Mouse (Mus musculus) MEL (cell line): ENCODE data around the gene Hsdl1. TPM values are rescaled to one million over a fixed set of nuclear protein-coding genes. Genes with fewer than 3 reads are reported as not detected.

Experiments
- DNase-seq: peaks from one replicate; pipeline ENCODE4 v3.0.0; 2011; ENCODE audit warnings: low read depth, low spot score
- H3K27ac ChIP-seq: 2 replicates; pipeline ENCODE4 v1.5.1; 2012; ENCODE audit warnings: low read depth, mild to moderate bottlenecking, control low read depth, low read length, moderate library complexity; ENCODE audit not compliant: control insufficient read depth
- H3K27me3 ChIP-seq, 2 experiments: fragments of 150-350 bp in 1 of 2; sonication (generic) in 1 of 2; 2 replicates each; pipeline ENCODE4 v1.6.1; 2012; ENCODE audit warnings: low read length in 2 of 2, mild to moderate bottlenecking in 2 of 2, improper control_type of control experiment in 1 of 2, moderate library complexity in 1 of 2; ENCODE audit not compliant: insufficient read depth in 2 of 2, control insufficient read depth in 1 of 2
- H3K36me3 ChIP-seq, 2 experiments: 2 replicates each; pipeline ENCODE4 v1.6.1; 2012 to 2014; ENCODE audit warnings: low read length in 2 of 2, improper control_type of control experiment in 1 of 2, inconsistent platforms in 1 of 2, mild to moderate bottlenecking in 1 of 2; ENCODE audit not compliant: insufficient read depth in 2 of 2, control insufficient read depth in 1 of 2
- H3K4me1 ChIP-seq, 2 experiments: fragments of 150-350 bp in 1 of 2; sonication (generic) in 1 of 2; 2 replicates each; pipeline ENCODE4 v1.6.1; 2012; ENCODE audit warnings: low read length in 2 of 2, improper control_type of control experiment in 1 of 2, mild to moderate bottlenecking in 1 of 2; ENCODE audit not compliant: insufficient read depth in 2 of 2, control insufficient read depth in 1 of 2
- H3K4me3 ChIP-seq, 2 experiments: fragments of 150-350 bp in 1 of 2; sonication (generic) in 1 of 2; 2 replicates each; pipeline ENCODE4 v1.5.1; 2012; ENCODE audit warnings: low read depth in 2 of 2, low read length in 2 of 2, mild to moderate bottlenecking in 2 of 2, moderate library complexity in 2 of 2, control low read depth in 1 of 2, improper control_type of control experiment in 1 of 2; ENCODE audit not compliant: control insufficient read depth in 1 of 2, insufficient read depth in 1 of 2
- H3K79me2 ChIP-seq: 2 replicates; pipeline ENCODE4 v1.6.1; 2012; ENCODE audit warnings: mild to moderate bottlenecking, low read length, moderate library complexity; ENCODE audit not compliant: control insufficient read depth, poor library complexity, insufficient read depth
- H3K9ac ChIP-seq: 2 replicates; pipeline ENCODE4 v1.6.1; 2012; ENCODE audit warnings: low read depth, mild to moderate bottlenecking, control low read depth, low read length, moderate library complexity; ENCODE audit not compliant: control insufficient read depth, poor library complexity, severe bottlenecking
- H3K9me3 ChIP-seq: fragments of 150-350 bp; sonication (generic); replicated peaks from 2 replicates; pipeline ENCODE4 v1.6.1; 2012; ENCODE audit warnings: mild to moderate bottlenecking, low read length, improper control_type of control experiment, moderate library complexity; ENCODE audit not compliant: insufficient read depth
- BHLHE40 ChIP-seq: IDR thresholded peaks from 2 replicates; pipeline ENCODE4 v1.6.1; 2012; ENCODE audit warnings: low read depth, mild to moderate bottlenecking, inconsistent platforms, low read length, improper control_type of control experiment, borderline replicate concordance
- E2F4 ChIP-seq: IDR thresholded peaks from 2 replicates; pipeline ENCODE4 v1.6.1; 2011; ENCODE audit warnings: low read depth, low read length, improper control_type of control experiment, borderline replicate concordance
- ELF1 ChIP-seq: IDR thresholded peaks from 2 replicates; pipeline ENCODE4 v1.6.1; 2014; ENCODE audit warnings: low read depth, mild to moderate bottlenecking, inconsistent platforms, low read length, improper control_type of control experiment, moderate library complexity
- EP300 ChIP-seq, 2 experiments: IDR thresholded peaks; 2 replicates each; pipeline ENCODE4 v1.6.1; 2011; ENCODE audit warnings: improper control_type of control experiment in 2 of 2, low read length in 2 of 2, low read depth in 1 of 2, mild to moderate bottlenecking in 1 of 2
- GABPA ChIP-seq: IDR thresholded peaks from 2 replicates; pipeline ENCODE4 v1.6.1; 2012; ENCODE audit warnings: low read depth, mild to moderate bottlenecking, inconsistent platforms, low read length, improper control_type of control experiment, moderate library complexity
- HCFC1 ChIP-seq: IDR thresholded peaks from 2 replicates; pipeline ENCODE4 v1.6.1; 2012; ENCODE audit warnings: low read depth, mild to moderate bottlenecking, inconsistent platforms, low read length, improper control_type of control experiment, moderate library complexity
- KAT2A ChIP-seq: conservative IDR thresholded peaks from 2 replicates; pipeline ENCODE4 v1.6.1; 2012; ENCODE audit warnings: low read depth, low read length, improper control_type of control experiment, inconsistent platforms
- MAX ChIP-seq: IDR thresholded peaks from 2 replicates; pipeline ENCODE4 v1.6.1; 2011; ENCODE audit warnings: low read length, improper control_type of control experiment
- MAZ ChIP-seq: IDR thresholded peaks from 2 replicates; pipeline ENCODE4 v1.6.1; 2012; ENCODE audit warnings: low read depth, mild to moderate bottlenecking, inconsistent platforms, low read length, improper control_type of control experiment
- MYB ChIP-seq: IDR thresholded peaks from 2 replicates; pipeline ENCODE4 v1.6.1; 2011; ENCODE audit warnings: mild to moderate bottlenecking, low read depth, low read length, improper control_type of control experiment
- MYC ChIP-seq: IDR thresholded peaks from 2 replicates; pipeline ENCODE4 v1.6.1; 2011; ENCODE audit warnings: low read depth, mild to moderate bottlenecking, low read length, improper control_type of control experiment, moderate library complexity
- NELFE ChIP-seq: IDR thresholded peaks from 2 replicates; pipeline ENCODE4 v1.6.1; 2011; ENCODE audit warnings: low read depth, low read length, improper control_type of control experiment
- NRF1 ChIP-seq: IDR thresholded peaks from 2 replicates; pipeline ENCODE4 v1.6.1; 2014; ENCODE audit warnings: low read depth, mild to moderate bottlenecking, inconsistent platforms, low read length, improper control_type of control experiment, moderate library complexity; ENCODE audit not compliant: poor library complexity, insufficient read depth, severe bottlenecking
- POLR2A ChIP-seq, 2 experiments: IDR thresholded peaks; 2 replicates each; pipeline ENCODE4 v1.6.1; 2011 to 2012; ENCODE audit warnings: low read length in 2 of 2, mild to moderate bottlenecking in 2 of 2, control low read depth in 1 of 2, improper control_type of control experiment in 1 of 2, low read depth in 1 of 2, moderate library complexity in 1 of 2; ENCODE audit not compliant: control insufficient read depth in 1 of 2, insufficient read depth in 1 of 2, poor library complexity in 1 of 2
- POLR2AphosphoS5 ChIP-seq: IDR thresholded peaks from 2 replicates; pipeline ENCODE4 v1.6.1; 2012; ENCODE audit warnings: low read depth, borderline replicate concordance, mild to moderate bottlenecking, inconsistent platforms, low read length, moderate library complexity, mixed read lengths
- RAD21 ChIP-seq: IDR thresholded peaks from 2 replicates; pipeline ENCODE4 v1.6.1; 2011; ENCODE audit warnings: mild to moderate bottlenecking, low read depth, low read length, improper control_type of control experiment
- RCOR1 ChIP-seq: IDR thresholded peaks from 2 replicates; pipeline ENCODE4 v1.6.1; 2012; ENCODE audit warnings: low read depth, mild to moderate bottlenecking, inconsistent platforms, low read length, improper control_type of control experiment
- TBP ChIP-seq: IDR thresholded peaks from 2 replicates; pipeline ENCODE4 v1.8.0; 2011; ENCODE audit warnings: low read depth, low read length, improper control_type of control experiment
- UBTF ChIP-seq: IDR thresholded peaks from 2 replicates; pipeline ENCODE4 v1.6.1; 2012; ENCODE audit warnings: low read depth, mild to moderate bottlenecking, inconsistent platforms, low read length, improper control_type of control experiment, moderate library complexity, borderline replicate concordance; ENCODE audit not compliant: insufficient read depth
- USF1 ChIP-seq: IDR thresholded peaks from 2 replicates; pipeline ENCODE4 v1.6.1; 2014; ENCODE audit warnings: low read depth, mild to moderate bottlenecking, inconsistent platforms, low read length, improper control_type of control experiment, moderate library complexity
- ZKSCAN1 ChIP-seq: IDR thresholded peaks from 2 replicates; pipeline ENCODE4 v1.6.1; 2012; ENCODE audit warnings: low read depth, mild to moderate bottlenecking, inconsistent platforms, low read length, improper control_type of control experiment, moderate library complexity
- ZNF384 ChIP-seq: IDR thresholded peaks from 2 replicates; pipeline ENCODE4 v1.6.1; 2012; ENCODE audit warnings: low read depth, mild to moderate bottlenecking, inconsistent platforms, low read length, improper control_type of control experiment
- polyA plus RNA-seq, 2 experiments: library from polyadenylated mRNA; stranded (reverse) in 1 of 2; unstranded in 1 of 2; fragments of >175 nt in 1 of 2; fragments of >200 nt in 1 of 2; gene quantifications; 2 replicates each; pipeline versions ENCODE4 v1.2.1 to v1.2.4; 2012; ENCODE audit warnings: low replicate concordance in 2 of 2, low read depth in 1 of 2; ENCODE audit not compliant: insufficient read length in 2 of 2, insufficient read depth in 1 of 2, missing spikeins in 1 of 2
- total RNA-seq: library from RNA; depleted of rRNA; stranded (reverse); fragments of 300-350 nt; gene quantifications from 2 replicates; pipeline ENCODE4 v1.2.3, GENCODE M21; 2012

Gene Hsdl1
- total and polyA plus RNA-seq, 3 experiments, result 29.4 to 46.3 (median 37.1) TPM

DNA sequence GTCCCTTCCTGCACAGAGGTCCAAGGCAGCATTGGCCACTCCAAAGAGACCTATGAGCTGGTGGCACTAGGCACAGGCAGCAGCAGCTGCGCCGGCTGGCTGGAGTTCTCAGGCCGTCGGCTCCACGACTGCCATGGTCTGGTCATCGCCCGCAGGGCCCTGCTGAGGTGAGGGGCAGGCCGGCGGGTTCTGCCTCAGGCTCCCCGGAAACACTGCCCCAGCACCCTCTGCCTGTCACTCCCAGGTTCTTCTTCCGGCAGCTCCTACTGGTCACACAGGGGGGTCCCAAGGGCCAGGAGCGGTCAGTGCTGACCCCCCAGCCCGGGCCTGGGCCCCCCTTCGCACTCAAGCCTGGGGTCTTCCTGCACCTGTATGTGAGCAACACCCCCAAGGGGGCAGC is 40.1 kb upstream of the Hsdl1 start:
- H3K79me2 ChIP-seq, result no peaks in the 10 kb centered on the region
- no peaks in the 10 kb centered on the region for H3K36me3 ChIP-seq
- TF ChIP-seq HCFC1, result no peak
- TF ChIP-seq NELFE, result no peak
- TF ChIP-seq KAT2A, result no peak
- no peak for TF ChIP-seq NRF1
- no peak for TF ChIP-seq BHLHE40
- no peak for TF ChIP-seq MYC
- no peak for TF ChIP-seq ZKSCAN1
- TF ChIP-seq UBTF, result no peak
- TF ChIP-seq POLR2A (IDR thresholded peaks at IDR 0.05; ENCODE audit: control insufficient read depth in 1 of 2, insufficient read depth in 1 of 2, low read depth in 1 of 2, low read length in 2 of 2, poor library complexity in 1 of 2), result no peak
- no peak for TF ChIP-seq EP300 (IDR thresholded peaks at IDR 0.05; ENCODE audit: low read depth in 1 of 2, low read length in 2 of 2)
- no peak for TF ChIP-seq USF1
- no peak for TF ChIP-seq E2F4
- no peaks in the 10 kb centered on the region for H3K9me3 ChIP-seq
- H3K9ac ChIP-seq, result no peak overlapping the region
- H3K4me1 ChIP-seq, result no peaks in the 10 kb centered on the region
- DNase-seq, result no peak
- H3K4me3 ChIP-seq, result no peak overlapping the region
- no peak overlapping the region for H3K27ac ChIP-seq
- H3K27me3 ChIP-seq, result no peaks in the 10 kb centered on the region; a peak in 1 of 4 replicates

DNA sequence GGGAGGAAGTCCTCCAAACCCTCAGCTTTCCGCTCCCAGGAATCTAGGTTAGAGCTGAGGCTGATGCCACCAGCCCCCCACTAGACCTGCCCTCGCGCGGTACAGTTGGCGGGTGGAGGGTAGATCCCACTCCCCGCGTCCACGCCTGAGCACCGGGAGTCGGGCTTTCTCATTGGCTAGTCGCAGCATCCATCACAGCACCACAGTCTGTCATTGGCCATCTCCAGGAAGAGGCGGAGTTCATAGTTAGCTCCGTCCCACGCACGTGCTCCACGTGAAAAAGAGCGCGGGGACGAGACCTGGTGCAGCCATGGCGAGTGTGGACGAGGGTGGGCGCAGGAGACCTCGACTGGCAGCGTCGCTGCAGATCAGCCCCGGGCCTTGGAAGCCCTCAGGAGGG is 37.5 kb upstream of the Hsdl1 start, which contains the start of gene Adad2:
Adad2 (plus strand) TSS at position 277 of the 400 bp plus-strand sequence.
- Histone ChIP-seq H3K4me3 (no peak within 1 kb of the TSS), H3K9me3 (no peaks in the 10 kb centered on the region), H3K4me1 (no peaks in the 10 kb centered on the region), H3K27ac (no peak within 1 kb of the TSS), H3K27me3 (no peaks in the 10 kb centered on the region; a peak in 1 of 4 replicates), H3K36me3 (no peaks in the 10 kb centered on the region), H3K9ac (no peak within 1 kb of the TSS), H3K79me2 (no peaks in the 10 kb centered on the region)
- TF ChIP-seq UBTF (no peak), GABPA (no peak), NELFE (no peak), MAX (no peak), ZNF384 (no peak), TBP (no peak), POLR2AphosphoS5 (no peak), ELF1 (no peak), MAZ (no peak), ZKSCAN1 (no peak), RAD21 (no peak), RCOR1 (no peak), MYB (no peak)
- no peak for DNase-seq
